Mouse (Mus musculus) CH12.LX (cell line): ENCODE results near the gene Trim26. TPM values are rescaled to one million over a fixed set of nuclear protein-coding genes. Genes with fewer than 3 reads are reported as not detected.

Source experiments
- DNase-seq: peaks from one replicate; pipeline ENCODE4 v3.0.0-alpha.2; 2013; ENCODE audit errors: extremely low read depth
- H3K27ac ChIP-seq: 2 replicates; pipeline ENCODE4 v1.5.1; 2012; ENCODE audit warnings: low read depth, mild to moderate bottlenecking, control low read depth, moderate library complexity; ENCODE audit not compliant: insufficient read depth
- H3K27me3 ChIP-seq: replicated peaks from 2 replicates; pipeline ENCODE3; 2012; ENCODE audit warnings: inconsistent platforms
- H3K36me3 ChIP-seq, 2 experiments: replicated peaks in 1 of 2; 2 replicates each; pipeline versions ENCODE3 to v1.6.1; 2012; ENCODE audit warnings: inconsistent platforms in 1 of 2, low read length in 1 of 2, mild to moderate bottlenecking in 1 of 2, mixed read lengths in 1 of 2, moderate library complexity in 1 of 2; ENCODE audit not compliant: control insufficient read depth in 1 of 2, insufficient read depth in 1 of 2
- H3K4me1 ChIP-seq, 2 experiments: 2 replicates each; pipeline ENCODE4 v1.6.1; 2012; ENCODE audit warnings: inconsistent platforms in 1 of 2, moderate library complexity in 1 of 2; ENCODE audit not compliant: insufficient read depth in 2 of 2, control insufficient read depth in 1 of 2
- H3K4me2 ChIP-seq: 2 replicates; pipeline ENCODE4 v1.6.1; 2012; ENCODE audit warnings: low read depth, mild to moderate bottlenecking, control low read depth; ENCODE audit not compliant: poor library complexity, insufficient read depth, severe bottlenecking
- H3K4me3 ChIP-seq, 3 experiments: fragments of 150-350 bp in 1 of 3; sonication (generic) in 1 of 3; replicated peaks in 1 of 3; 2 replicates each; pipeline versions ENCODE3 to v1.5.1; 2011 to 2012; ENCODE audit warnings: low read depth in 2 of 3, low read length in 2 of 3, mild to moderate bottlenecking in 2 of 3, moderate library complexity in 2 of 3, control low read depth in 1 of 3, improper control_type of control experiment in 1 of 3, inconsistent platforms in 1 of 3, mixed read lengths in 1 of 3; ENCODE audit not compliant: poor library complexity in 1 of 3
- H3K79me2 ChIP-seq: replicated peaks from 2 replicates; pipeline ENCODE4 v1.6.1; 2012; ENCODE audit warnings: mild to moderate bottlenecking, moderate library complexity; ENCODE audit not compliant: control insufficient read depth, poor library complexity, insufficient read depth, severe bottlenecking; ENCODE audit errors: extremely low read depth
- H3K9ac ChIP-seq: 2 replicates; pipeline ENCODE4 v1.6.1; 2012; ENCODE audit warnings: low read depth, mild to moderate bottlenecking, control low read depth, moderate library complexity; ENCODE audit not compliant: insufficient read depth
- H3K9me3 ChIP-seq: replicated peaks from 2 replicates; pipeline ENCODE3; 2012; ENCODE audit warnings: low read length, inconsistent platforms, mixed read lengths
- BHLHE40 ChIP-seq: IDR thresholded peaks from 2 replicates; pipeline ENCODE4 v1.6.1; 2011; ENCODE audit warnings: mild to moderate bottlenecking, low read depth, low read length, improper control_type of control experiment
- CTCF ChIP-seq, 2 experiments: IDR thresholded peaks in 1 of 2; conservative IDR thresholded peaks in 1 of 2; 2 replicates each; pipeline ENCODE4 v1.5.1; 2011 to 2012; ENCODE audit warnings: low read depth in 2 of 2, low read length in 2 of 2, improper control_type of control experiment in 1 of 2, inconsistent platforms in 1 of 2, mild to moderate bottlenecking in 1 of 2, moderate library complexity in 1 of 2
- E2F4 ChIP-seq: IDR thresholded peaks from 2 replicates; pipeline ENCODE4 v1.6.1; 2011; ENCODE audit warnings: low read depth, low read length, improper control_type of control experiment; ENCODE audit not compliant: insufficient replicate concordance
- ELF1 ChIP-seq: IDR thresholded peaks from 2 replicates; pipeline ENCODE4 v1.6.1; 2014; ENCODE audit warnings: low read depth, mild to moderate bottlenecking, inconsistent platforms, low read length, improper control_type of control experiment
- ETS1 ChIP-seq: conservative IDR thresholded peaks from 2 replicates; pipeline ENCODE4 v1.6.1; 2012; ENCODE audit warnings: low read depth, mild to moderate bottlenecking, inconsistent platforms, low read length, improper control_type of control experiment, moderate library complexity
- GABPA ChIP-seq: IDR thresholded peaks from 2 replicates; pipeline ENCODE4 v1.6.1; 2012; ENCODE audit warnings: low read depth, low read length, improper control_type of control experiment, inconsistent platforms; ENCODE audit not compliant: insufficient replicate concordance
- HCFC1 ChIP-seq: IDR thresholded peaks from 2 replicates; pipeline ENCODE4 v1.6.1; 2012; ENCODE audit warnings: low read depth, mild to moderate bottlenecking, inconsistent platforms, low read length, improper control_type of control experiment
- IRF4 ChIP-seq: IDR thresholded peaks from 2 replicates; pipeline ENCODE4 v1.6.1; 2014; ENCODE audit warnings: low read depth, mild to moderate bottlenecking, inconsistent platforms, low read length, improper control_type of control experiment
- JUN ChIP-seq: IDR thresholded peaks from 2 replicates; pipeline ENCODE4 v1.6.1; 2011; ENCODE audit warnings: low read depth, mild to moderate bottlenecking, low read length, improper control_type of control experiment, moderate library complexity; ENCODE audit not compliant: insufficient read depth
- JUND ChIP-seq: conservative IDR thresholded peaks from 2 replicates; pipeline ENCODE4 v1.6.1; 2011; ENCODE audit warnings: low read depth, low read length, improper control_type of control experiment
- KAT2A ChIP-seq: IDR thresholded peaks from 2 replicates; pipeline ENCODE4 v1.6.1; 2012; ENCODE audit warnings: low read length, improper control_type of control experiment, inconsistent platforms; ENCODE audit not compliant: insufficient replicate concordance
- MAX ChIP-seq: IDR thresholded peaks from 2 replicates; pipeline ENCODE4 v1.6.1; 2011; ENCODE audit warnings: low read length, improper control_type of control experiment
- MAZ ChIP-seq: IDR thresholded peaks from 2 replicates; pipeline ENCODE4 v1.6.1; 2012; ENCODE audit warnings: low read depth, mild to moderate bottlenecking, inconsistent platforms, low read length, improper control_type of control experiment, moderate library complexity
- MEF2A ChIP-seq: IDR thresholded peaks from 2 replicates; pipeline ENCODE4 v1.6.1; 2014; ENCODE audit warnings: low read depth, mild to moderate bottlenecking, inconsistent platforms, low read length, improper control_type of control experiment, borderline replicate concordance
- MXI1 ChIP-seq: IDR thresholded peaks from 2 replicates; pipeline ENCODE4 v1.6.1; 2011; ENCODE audit warnings: mild to moderate bottlenecking, low read depth, low read length, improper control_type of control experiment
- MYC ChIP-seq: IDR thresholded peaks from 2 replicates; pipeline ENCODE4 v1.6.1; 2011; ENCODE audit warnings: low read depth, mild to moderate bottlenecking, improper control_type of control experiment, low read length
- NELFE ChIP-seq: IDR thresholded peaks from 2 replicates; pipeline ENCODE4 v1.6.1; 2011; ENCODE audit warnings: low read depth, low read length, improper control_type of control experiment
- NRF1 ChIP-seq: IDR thresholded peaks from 2 replicates; pipeline ENCODE4 v1.6.1; 2014; ENCODE audit warnings: low read depth, mild to moderate bottlenecking, inconsistent platforms, low read length, improper control_type of control experiment, moderate library complexity
- PAX5 ChIP-seq: IDR thresholded peaks from 2 replicates; pipeline ENCODE4 v1.6.1; 2012; ENCODE audit warnings: low read length, inconsistent platforms, mixed read lengths
- POLR2AphosphoS2 ChIP-seq: IDR thresholded peaks from 2 replicates; pipeline ENCODE4 v1.6.1; 2011; ENCODE audit warnings: low read depth, low read length, improper control_type of control experiment
- SIN3A ChIP-seq: IDR thresholded peaks from 2 replicates; pipeline ENCODE4 v1.6.1; 2012; ENCODE audit warnings: low read length, improper control_type of control experiment, inconsistent platforms
- TBP ChIP-seq: conservative IDR thresholded peaks from 2 replicates; pipeline ENCODE4 v1.6.1; 2011; ENCODE audit warnings: low read depth, low read length, improper control_type of control experiment
- TCF12 ChIP-seq: IDR thresholded peaks from 2 replicates; pipeline ENCODE4 v1.6.1; 2014; ENCODE audit warnings: low read depth, mild to moderate bottlenecking, inconsistent platforms, low read length, improper control_type of control experiment
- UBTF ChIP-seq: IDR thresholded peaks from 2 replicates; pipeline ENCODE4 v1.6.1; 2012; ENCODE audit warnings: low read depth, mild to moderate bottlenecking, inconsistent platforms, low read length, improper control_type of control experiment, moderate library complexity
- USF1 ChIP-seq: IDR thresholded peaks from 2 replicates; pipeline ENCODE4 v1.6.1; 2014; ENCODE audit warnings: low read depth, mild to moderate bottlenecking, inconsistent platforms, low read length, improper control_type of control experiment
- USF2 ChIP-seq: conservative IDR thresholded peaks from 2 replicates; pipeline ENCODE4 v1.6.1; 2011; ENCODE audit warnings: low read depth, low read length, improper control_type of control experiment
- ZC3H11A ChIP-seq: IDR thresholded peaks from 2 replicates; pipeline ENCODE4 v1.6.1; 2012; ENCODE audit warnings: low read depth, mild to moderate bottlenecking, inconsistent platforms, low read length, improper control_type of control experiment
- ZMIZ1 ChIP-seq: IDR thresholded peaks from 2 replicates; pipeline ENCODE4 v1.6.1; 2012; ENCODE audit warnings: low read depth, mild to moderate bottlenecking, inconsistent platforms, low read length, improper control_type of control experiment
- dilution Hi-C: fragments of 300-500 bp; cut with MboI; formaldehyde crosslinking; loops from 2 replicates; pipeline ENCODE4 v1.14.3; 2020; ENCODE audit warnings: low sequenced_read_pairs; ENCODE audit not compliant: extremely low pct_unique_long_range_greater_than_20kb, extremely low pct_ligation_motif_present
- in situ Hi-C: fragments of 300-500 bp; cut with MboI; formaldehyde crosslinking; loops from 3 replicates; pipeline ENCODE4 v1.14.3; 2019; ENCODE audit warnings: low sequenced_read_pairs, low pct_ligation_motif_present, low pct_unique_long_range_greater_than_20kb, mixed read lengths
- polyA plus RNA-seq: library from polyadenylated mRNA; unstranded; fragments of >175 nt; gene quantifications from 2 replicates; pipeline ENCODE4 v1.2.1, GENCODE M21; 2012; ENCODE audit warnings: low read depth; ENCODE audit not compliant: insufficient read length
- total RNA-seq, 2 experiments: library from RNA; depleted of rRNA; stranded (reverse); fragments of 300-350 nt in 1 of 2; fragments of >200 nt in 1 of 2; gene quantifications; 2 replicates each; pipeline ENCODE4 v1.2.3; 2012 to 2014

The Trim26 gene
- total and polyA plus RNA-seq, 3 experiments, result 14.2 to 67.1 (median 17.1) TPM

- dilution Hi-C loops (no loop called here), in situ Hi-C loops (no loop called here)
- no peak for DNase-seq
- Histone ChIP-seq H3K27me3 (no peaks in the 10 kb centered on the region), H3K4me3 (no peak overlapping the region), H3K27ac (no peak overlapping the region), H3K4me2 (no peak overlapping the region), H3K4me1 (no peaks in the 10 kb centered on the region), H3K9me3 (no peaks in the 10 kb centered on the region), H3K36me3 (peaks cover 42 to 71% of the 10 kb centered on the region in 2 experiments), H3K9ac (no peak overlapping the region), H3K79me2 (no peaks in the 10 kb centered on the region)
- TF ChIP-seq MXI1, result no peak
- TF ChIP-seq UBTF, result no peak
- no peak for TF ChIP-seq E2F4
- TF ChIP-seq SIN3A, result no peak
- no peak for TF ChIP-seq JUND
- no peak for TF ChIP-seq BHLHE40
- no peak for TF ChIP-seq USF1
- TF ChIP-seq ZC3H11A, result no peak
- TF ChIP-seq KAT2A, result no peak
- no peak for TF ChIP-seq ETS1
- TF ChIP-seq TBP, result no peak
- no peak for TF ChIP-seq NELFE
- TF ChIP-seq MEF2A, result no peak
- no peak for TF ChIP-seq MYC
- no peak for TF ChIP-seq MAZ
- TF ChIP-seq CTCF (conservative IDR thresholded peaks at IDR 0.05 in 1 of 2, IDR thresholded peaks at IDR 0.05 in 1 of 2; ENCODE audit: low read depth in 2 of 2, low read length in 2 of 2), result no peak
- no peak for TF ChIP-seq TCF12
- TF ChIP-seq PAX5, result no peak
- TF ChIP-seq IRF4, result no peak
- TF ChIP-seq JUN, result no peak
Observed at GRCm38 (mm10) chr17:36858181-36858580, 21.2 kb downstream of the Trim26 start.

- Histone ChIP-seq H3K4me3 (no peak overlapping the region), H3K36me3 (peaks cover 23 to 38% of the 10 kb centered on the region in 2 experiments), H3K79me2 (no peaks in the 10 kb centered on the region), H3K27ac (no peak overlapping the region), H3K4me1 (no peaks in the 10 kb centered on the region), H3K9me3 (no peaks in the 10 kb centered on the region), H3K9ac (no peak overlapping the region), H3K27me3 (peaks cover 2% of the 10 kb centered on the region), H3K4me2 (no peak overlapping the region)
- no peak for DNase-seq
- in situ Hi-C loops, result no loop called here
- dilution Hi-C loops, result no loop called here
- no peak for TF ChIP-seq MAZ
- TF ChIP-seq POLR2AphosphoS2, result no peak
- no peak for TF ChIP-seq NRF1
- TF ChIP-seq KAT2A, result no peak
- TF ChIP-seq ZMIZ1, result no peak
- TF ChIP-seq MAX, result no peak
- TF ChIP-seq GABPA, result no peak
- no peak for TF ChIP-seq BHLHE40
- no peak for TF ChIP-seq ELF1
- no peak for TF ChIP-seq HCFC1
- no peak for TF ChIP-seq USF2
Observed at GRCm38 (mm10) chr17:36861680-36862079, 24.7 kb downstream of the Trim26 start.
